Mouse (Mus musculus) MEL (cell line): ENCODE results near the gene Cetn3. TPM values are rescaled to one million over a fixed set of nuclear protein-coding genes. Genes with fewer than 3 reads are reported as not detected.

Source experiments
- DNase-seq: peaks from one replicate; pipeline ENCODE4 v3.0.0; 2011; ENCODE audit warnings: low read depth, low spot score
- H3K27ac ChIP-seq: 2 replicates; pipeline ENCODE4 v1.5.1; 2012; ENCODE audit warnings: low read depth, mild to moderate bottlenecking, control low read depth, low read length, moderate library complexity; ENCODE audit not compliant: control insufficient read depth
- H3K27me3 ChIP-seq, 2 experiments: fragments of 150-350 bp in 1 of 2; sonication (generic) in 1 of 2; 2 replicates each; pipeline ENCODE4 v1.6.1; 2012; ENCODE audit warnings: low read length in 2 of 2, mild to moderate bottlenecking in 2 of 2, improper control_type of control experiment in 1 of 2, moderate library complexity in 1 of 2; ENCODE audit not compliant: insufficient read depth in 2 of 2, control insufficient read depth in 1 of 2
- H3K36me3 ChIP-seq, 2 experiments: 2 replicates each; pipeline ENCODE4 v1.6.1; 2012 to 2014; ENCODE audit warnings: low read length in 2 of 2, improper control_type of control experiment in 1 of 2, inconsistent platforms in 1 of 2, mild to moderate bottlenecking in 1 of 2; ENCODE audit not compliant: insufficient read depth in 2 of 2, control insufficient read depth in 1 of 2
- H3K4me1 ChIP-seq, 2 experiments: fragments of 150-350 bp in 1 of 2; sonication (generic) in 1 of 2; 2 replicates each; pipeline ENCODE4 v1.6.1; 2012; ENCODE audit warnings: low read length in 2 of 2, improper control_type of control experiment in 1 of 2, mild to moderate bottlenecking in 1 of 2; ENCODE audit not compliant: insufficient read depth in 2 of 2, control insufficient read depth in 1 of 2
- H3K4me3 ChIP-seq, 2 experiments: fragments of 150-350 bp in 1 of 2; sonication (generic) in 1 of 2; 2 replicates each; pipeline ENCODE4 v1.5.1; 2012; ENCODE audit warnings: low read depth in 2 of 2, low read length in 2 of 2, mild to moderate bottlenecking in 2 of 2, moderate library complexity in 2 of 2, control low read depth in 1 of 2, improper control_type of control experiment in 1 of 2; ENCODE audit not compliant: control insufficient read depth in 1 of 2, insufficient read depth in 1 of 2
- H3K79me2 ChIP-seq: 2 replicates; pipeline ENCODE4 v1.6.1; 2012; ENCODE audit warnings: mild to moderate bottlenecking, low read length, moderate library complexity; ENCODE audit not compliant: control insufficient read depth, poor library complexity, insufficient read depth
- H3K9ac ChIP-seq: 2 replicates; pipeline ENCODE4 v1.6.1; 2012; ENCODE audit warnings: low read depth, mild to moderate bottlenecking, control low read depth, low read length, moderate library complexity; ENCODE audit not compliant: control insufficient read depth, poor library complexity, severe bottlenecking
- H3K9me3 ChIP-seq: fragments of 150-350 bp; sonication (generic); replicated peaks from 2 replicates; pipeline ENCODE4 v1.6.1; 2012; ENCODE audit warnings: mild to moderate bottlenecking, low read length, improper control_type of control experiment, moderate library complexity; ENCODE audit not compliant: insufficient read depth
- CTCF ChIP-seq, 3 experiments: IDR thresholded peaks in 2 of 3; conservative IDR thresholded peaks in 1 of 3; 2 replicates each; pipeline ENCODE4 v1.5.1; 2011 to 2012; ENCODE audit warnings: low read length in 3 of 3, low read depth in 2 of 3, mild to moderate bottlenecking in 2 of 3, improper control_type of control experiment in 1 of 3, inconsistent platforms in 1 of 3, mixed read lengths in 1 of 3, moderate library complexity in 1 of 3; ENCODE audit not compliant: control insufficient read depth in 1 of 3, insufficient read depth in 1 of 3, poor library complexity in 1 of 3, severe bottlenecking in 1 of 3
- GABPA ChIP-seq: IDR thresholded peaks from 2 replicates; pipeline ENCODE4 v1.6.1; 2012; ENCODE audit warnings: low read depth, mild to moderate bottlenecking, inconsistent platforms, low read length, improper control_type of control experiment, moderate library complexity
- GATA1 ChIP-seq: IDR thresholded peaks from 2 replicates; pipeline ENCODE4 v1.6.1; 2011; ENCODE audit warnings: low read depth, low read length, improper control_type of control experiment
- MAZ ChIP-seq: IDR thresholded peaks from 2 replicates; pipeline ENCODE4 v1.6.1; 2012; ENCODE audit warnings: low read depth, mild to moderate bottlenecking, inconsistent platforms, low read length, improper control_type of control experiment
- MXI1 ChIP-seq: IDR thresholded peaks from 2 replicates; pipeline ENCODE4 v1.6.1; 2011; ENCODE audit warnings: mild to moderate bottlenecking, low read depth, low read length, improper control_type of control experiment
- NELFE ChIP-seq: IDR thresholded peaks from 2 replicates; pipeline ENCODE4 v1.6.1; 2011; ENCODE audit warnings: low read depth, low read length, improper control_type of control experiment
- POLR2A ChIP-seq, 2 experiments: IDR thresholded peaks; 2 replicates each; pipeline ENCODE4 v1.6.1; 2011 to 2012; ENCODE audit warnings: low read length in 2 of 2, mild to moderate bottlenecking in 2 of 2, control low read depth in 1 of 2, improper control_type of control experiment in 1 of 2, low read depth in 1 of 2, moderate library complexity in 1 of 2; ENCODE audit not compliant: control insufficient read depth in 1 of 2, insufficient read depth in 1 of 2, poor library complexity in 1 of 2
- POLR2AphosphoS5 ChIP-seq: IDR thresholded peaks from 2 replicates; pipeline ENCODE4 v1.6.1; 2012; ENCODE audit warnings: low read depth, borderline replicate concordance, mild to moderate bottlenecking, inconsistent platforms, low read length, moderate library complexity, mixed read lengths
- RAD21 ChIP-seq: IDR thresholded peaks from 2 replicates; pipeline ENCODE4 v1.6.1; 2011; ENCODE audit warnings: mild to moderate bottlenecking, low read depth, low read length, improper control_type of control experiment
- RCOR1 ChIP-seq: IDR thresholded peaks from 2 replicates; pipeline ENCODE4 v1.6.1; 2012; ENCODE audit warnings: low read depth, mild to moderate bottlenecking, inconsistent platforms, low read length, improper control_type of control experiment
- SIN3A ChIP-seq: IDR thresholded peaks from 2 replicates; pipeline ENCODE4 v1.6.1; 2012; ENCODE audit warnings: low read length, improper control_type of control experiment, inconsistent platforms
- SMC3 ChIP-seq: IDR thresholded peaks from 2 replicates; pipeline ENCODE4 v1.6.1; 2011; ENCODE audit warnings: low read depth, low read length, improper control_type of control experiment
- TCF12 ChIP-seq: IDR thresholded peaks from 2 replicates; pipeline ENCODE4 v1.6.1; 2014; ENCODE audit warnings: low read depth, mild to moderate bottlenecking, inconsistent platforms, low read length, improper control_type of control experiment, moderate library complexity
- UBTF ChIP-seq: IDR thresholded peaks from 2 replicates; pipeline ENCODE4 v1.6.1; 2012; ENCODE audit warnings: low read depth, mild to moderate bottlenecking, inconsistent platforms, low read length, improper control_type of control experiment, moderate library complexity, borderline replicate concordance; ENCODE audit not compliant: insufficient read depth
- ZC3H11A ChIP-seq: IDR thresholded peaks from 2 replicates; pipeline ENCODE4 v1.6.1; 2012; ENCODE audit warnings: low read depth, mild to moderate bottlenecking, inconsistent platforms, low read length, improper control_type of control experiment
- ZKSCAN1 ChIP-seq: IDR thresholded peaks from 2 replicates; pipeline ENCODE4 v1.6.1; 2012; ENCODE audit warnings: low read depth, mild to moderate bottlenecking, inconsistent platforms, low read length, improper control_type of control experiment, moderate library complexity
- ZNF384 ChIP-seq: IDR thresholded peaks from 2 replicates; pipeline ENCODE4 v1.6.1; 2012; ENCODE audit warnings: low read depth, mild to moderate bottlenecking, inconsistent platforms, low read length, improper control_type of control experiment
- polyA plus RNA-seq, 2 experiments: library from polyadenylated mRNA; stranded (reverse) in 1 of 2; unstranded in 1 of 2; fragments of >175 nt in 1 of 2; fragments of >200 nt in 1 of 2; gene quantifications; 2 replicates each; pipeline versions ENCODE4 v1.2.1 to v1.2.4; 2012; ENCODE audit warnings: low replicate concordance in 2 of 2, low read depth in 1 of 2; ENCODE audit not compliant: insufficient read length in 2 of 2, insufficient read depth in 1 of 2, missing spikeins in 1 of 2
- total RNA-seq: library from RNA; depleted of rRNA; stranded (reverse); fragments of 300-350 nt; gene quantifications from 2 replicates; pipeline ENCODE4 v1.2.3, GENCODE M21; 2012

Cetn3 gene
- total and polyA plus RNA-seq, 3 experiments = 70.2 to 101 TPM; not detected in 1

DNA sequence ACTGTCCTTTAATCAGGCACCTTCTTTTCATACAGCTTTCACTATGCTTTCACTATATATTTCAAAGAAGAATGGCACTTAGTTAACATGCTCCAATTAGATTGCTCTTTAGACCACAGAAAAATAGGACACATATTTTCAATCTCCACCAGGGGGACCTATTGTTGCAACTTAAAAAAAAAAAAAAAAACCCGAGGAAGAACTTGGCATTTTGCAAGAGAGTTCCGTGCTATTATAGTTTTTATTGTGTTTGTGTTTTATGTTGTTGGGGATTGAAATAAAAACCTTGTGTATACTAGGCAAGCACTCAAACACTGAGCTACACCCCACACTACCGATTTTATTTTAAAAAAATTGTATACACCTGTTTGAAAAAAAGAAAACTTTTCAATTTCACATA is 18.2 kb downstream of the Cetn3 start:
- H3K9ac ChIP-seq = 0 out of 2 replicates have a peak overlapping the region, but pooled peaks have one; percentile 34
- no peaks in the 10 kb centered on the region for H3K9me3 ChIP-seq
- peak; percentile 67 for DNase-seq
- H3K27ac ChIP-seq = no peak overlapping the region
- peaks cover 0 to 3% of the 10 kb centered on the region in 2 experiments; a peak in 2 of 4 replicates for H3K36me3 ChIP-seq
- peak overlapping the region in 1 of 2 experiments; percentile 55; a peak in 2 of 4 replicates for H3K4me3 ChIP-seq
- H3K27me3 ChIP-seq = no peaks in the 10 kb centered on the region
- H3K4me1 ChIP-seq = peaks cover 0 to 3% of the 10 kb centered on the region in 2 experiments; a peak in 2 of 4 replicates
- no peaks in the 10 kb centered on the region for H3K79me2 ChIP-seq
- TF ChIP-seq SIN3A (peak; percentile 32; the same call in 1 of the 2 replicates), POLR2AphosphoS5 (no peak), TCF12 (peak; percentile 9; the same call in 1 of the 2 replicates), CTCF (IDR thresholded peaks at IDR 0.05 in 2 of 3, conservative IDR thresholded peaks at IDR 0.05 in 1 of 3; ENCODE audit: control insufficient read depth in 1 of 3, insufficient read depth in 1 of 3, low read depth in 2 of 3, low read length in 3 of 3, poor library complexity in 1 of 3, severe bottlenecking in 1 of 3) (peak in 2 of 3 experiments; percentile 11 to 71; a peak in 3 of 6 replicates), RCOR1 (no peak), ZKSCAN1 (peak; percentile 64; the same call in 1 of the 2 replicates), ZC3H11A (peak; percentile 56), ZNF384 (peak; percentile 100), GABPA (no peak), RAD21 (peak; percentile 69), SMC3 (peak; percentile 63)

DNA sequence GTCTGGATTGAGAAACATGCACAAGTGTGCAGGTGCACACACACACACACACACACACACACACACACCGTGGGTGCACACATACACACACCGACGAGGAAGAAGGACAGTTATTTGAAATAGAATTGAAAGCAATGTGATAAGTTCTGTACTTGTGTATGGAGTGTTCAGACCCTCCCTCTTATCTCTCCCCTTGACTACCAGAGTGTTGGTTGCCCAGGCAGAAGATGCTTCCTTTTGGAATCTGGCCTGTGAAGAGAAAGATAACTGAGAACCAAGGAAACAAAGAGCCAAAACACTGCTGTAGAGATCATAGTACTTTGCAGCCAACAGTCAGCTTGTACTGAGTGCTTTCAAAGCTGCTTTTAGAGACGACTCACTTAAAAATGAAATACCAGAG is 20.8 kb downstream of the Cetn3 start:
- no peak overlapping the region for H3K9ac ChIP-seq
- H3K27ac ChIP-seq = no peak overlapping the region
- H3K27me3 ChIP-seq = no peaks in the 10 kb centered on the region
- no peaks in the 10 kb centered on the region for H3K79me2 ChIP-seq
- TF ChIP-seq GATA1 = peak; percentile 58
- no peak for TF ChIP-seq POLR2A (IDR thresholded peaks at IDR 0.05; ENCODE audit: control insufficient read depth in 1 of 2, insufficient read depth in 1 of 2, low read depth in 1 of 2, low read length in 2 of 2, poor library complexity in 1 of 2)
- no peak for TF ChIP-seq MXI1
- no peak for TF ChIP-seq MAZ
- no peak for TF ChIP-seq NELFE
- H3K4me1 ChIP-seq = peaks cover 0 to 3% of the 10 kb centered on the region in 2 experiments; a peak in 2 of 4 replicates
- H3K36me3 ChIP-seq = peaks cover 0 to 3% of the 10 kb centered on the region in 2 experiments; a peak in 1 of 4 replicates
- no peak overlapping the region for H3K4me3 ChIP-seq
- DNase-seq = peak; percentile 32
- H3K9me3 ChIP-seq = no peaks in the 10 kb centered on the region

DNA sequence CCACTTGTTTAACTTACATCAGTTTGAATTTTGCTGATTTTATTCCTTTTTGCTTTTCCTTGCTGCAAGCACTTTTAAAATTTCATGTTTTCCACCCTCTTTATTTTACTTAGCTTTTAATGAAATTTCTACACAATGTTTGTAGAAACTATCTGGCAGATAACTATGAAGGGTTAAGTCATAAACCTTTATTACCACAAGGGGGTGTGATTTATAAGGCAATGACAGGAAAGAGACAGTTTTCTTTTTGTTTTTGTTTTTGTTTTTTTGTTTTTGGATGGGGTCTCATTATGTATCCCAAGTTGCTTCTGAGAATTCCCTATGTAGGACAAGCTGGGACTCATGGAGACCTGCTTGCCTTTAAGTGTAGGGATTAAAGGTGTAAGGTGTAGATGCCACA is 39.9 kb downstream of the Cetn3 start:
- H3K79me2 ChIP-seq = no peaks in the 10 kb centered on the region
- H3K9ac ChIP-seq = no peak overlapping the region
- TF ChIP-seq UBTF (no peak), SMC3 (peak; percentile 51), RAD21 (peak; percentile 40), CTCF (IDR thresholded peaks at IDR 0.05 in 2 of 3, conservative IDR thresholded peaks at IDR 0.05 in 1 of 3; ENCODE audit: control insufficient read depth in 1 of 3, insufficient read depth in 1 of 3, low read depth in 2 of 3, low read length in 3 of 3, poor library complexity in 1 of 3, severe bottlenecking in 1 of 3) (peak in 1 of 3 experiments; percentile 48; a peak in 2 of 6 replicates)
- H3K36me3 ChIP-seq = no peaks in the 10 kb centered on the region
- H3K27ac ChIP-seq = no peak overlapping the region
- no peak overlapping the region for H3K4me3 ChIP-seq
- peak; percentile 9 for DNase-seq
- H3K4me1 ChIP-seq = no peaks in the 10 kb centered on the region
- no peaks in the 10 kb centered on the region for H3K9me3 ChIP-seq
- peaks cover 0 to 2% of the 10 kb centered on the region in 2 experiments; a peak in 1 of 4 replicates for H3K27me3 ChIP-seq
